Mouse (Mus musculus) mouse trophoblast stem cell (cell line): Measurements from ENCODE around the gene Dock1.

ENCODE experiments used
- in situ Hi-C, 2 experiments: fragments of 300-500 bp; cut with MseI, MboI; formaldehyde crosslinking; loops; 2 replicates in 1 of 2; 3 replicates in 1 of 2; pipeline ENCODE4 v1.15.1; 2025

Gene Dock1

DNA sequence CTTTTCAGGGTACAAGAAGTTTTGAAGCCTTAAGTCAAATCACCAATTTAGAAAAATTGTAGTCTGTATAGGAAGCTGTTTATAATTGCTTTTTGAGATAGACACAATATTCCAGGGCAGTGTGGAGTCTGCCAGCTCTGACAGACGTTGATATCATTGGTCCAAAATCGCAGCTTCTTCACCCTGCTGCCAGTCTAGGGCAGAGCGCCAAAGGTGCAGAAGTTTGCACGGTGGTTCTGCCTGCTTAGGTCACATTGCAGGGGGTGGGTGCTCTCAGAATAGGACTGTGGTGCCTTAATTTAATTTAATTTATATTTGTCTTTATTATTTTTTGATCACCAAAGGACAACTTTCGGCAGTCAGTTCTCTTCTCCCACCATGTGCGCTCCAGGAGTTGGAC, 288.6 kb downstream of the Dock1 start:
- in situ Hi-C loops = no loop called here

DNA sequence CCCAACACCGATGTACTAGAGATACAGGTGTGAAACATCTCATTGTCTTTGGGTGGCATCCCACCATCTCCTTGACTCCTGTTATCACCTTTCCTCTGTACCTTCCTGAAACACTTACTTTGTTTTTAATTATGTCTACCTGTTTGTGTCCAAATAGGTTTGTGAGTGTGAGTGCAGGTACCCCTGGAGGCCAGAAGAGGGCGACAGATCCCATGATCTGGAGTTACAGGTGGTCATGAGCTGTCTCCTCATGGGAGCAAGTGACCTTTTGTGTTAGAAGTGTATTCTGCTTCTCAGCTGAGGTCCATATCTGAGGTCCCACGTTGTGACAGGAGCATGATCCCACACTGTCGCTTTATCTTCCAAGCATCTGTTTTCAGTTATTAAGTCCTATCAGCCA, 290.4 kb downstream of the Dock1 start:
- in situ Hi-C loops = loop anchor here in 1 of 2 experiments (10.0 kb wide), 1 partner anchor 204 kb away; no protein-coding TSS in a partner anchor

DNA sequence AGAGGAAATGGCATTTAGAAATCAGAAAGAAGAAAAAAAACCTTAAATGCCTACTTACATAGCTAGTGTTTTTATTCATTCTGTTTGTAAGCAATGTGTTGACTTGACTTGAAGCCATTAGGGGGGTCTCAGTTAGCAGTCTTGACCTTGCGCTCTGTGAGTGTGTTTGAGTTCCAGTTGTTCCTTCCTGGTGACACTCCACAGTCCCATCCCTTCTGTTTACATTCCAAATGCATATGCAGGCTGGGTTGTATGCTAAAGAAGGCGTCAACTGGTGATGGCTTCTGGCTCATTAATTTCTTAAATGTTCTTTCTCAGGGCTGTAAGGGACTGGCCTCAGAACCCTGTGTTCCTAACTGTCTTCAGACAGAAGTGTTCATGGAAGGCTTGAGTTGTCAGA, 291.2 kb downstream of the Dock1 start:
- in situ Hi-C loops = loop anchor here in 1 of 2 experiments (10.0 kb wide), 1 partner anchor 203 kb away; no protein-coding TSS in a partner anchor

DNA sequence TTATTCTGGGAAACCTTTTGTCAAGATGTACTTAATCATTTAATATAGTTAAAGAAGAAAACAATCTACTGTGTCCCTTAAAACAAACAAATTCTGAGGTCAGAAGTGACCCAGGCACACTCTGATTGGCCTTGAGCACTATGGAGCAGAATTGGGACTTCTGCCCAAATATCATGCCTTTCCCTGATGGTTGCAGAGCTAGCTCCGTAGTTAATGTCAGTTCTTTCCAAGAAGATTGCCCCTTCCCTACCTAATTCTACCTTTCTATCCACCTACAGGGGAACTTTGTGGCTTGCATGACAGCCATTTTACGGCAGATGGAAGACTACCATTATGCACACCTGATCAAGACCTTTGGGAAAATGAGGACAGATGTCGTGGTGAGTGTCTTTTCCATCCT, 319.8 kb downstream of the Dock1 start:
- in situ Hi-C loops = no loop called here

DNA sequence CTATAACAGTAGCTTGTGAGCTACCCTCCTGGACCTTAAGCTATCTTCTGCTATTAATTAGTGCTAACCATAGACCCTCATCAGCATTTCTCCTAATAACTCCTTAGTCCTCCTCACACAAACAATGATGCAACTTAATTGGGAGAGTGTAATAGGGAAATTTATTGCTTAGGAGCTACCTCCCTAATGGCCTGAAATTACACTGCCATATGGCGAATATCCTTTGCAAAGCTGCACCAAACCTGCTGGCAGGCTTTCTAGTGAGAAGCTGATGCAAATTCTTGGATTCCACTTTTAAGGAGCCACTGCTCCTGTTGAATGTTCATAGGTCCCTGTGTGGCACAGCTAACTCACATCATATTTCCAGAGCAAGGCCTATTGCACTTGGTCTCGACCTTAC, 320.5 kb downstream of the Dock1 start:
- in situ Hi-C loops = no loop called here

DNA sequence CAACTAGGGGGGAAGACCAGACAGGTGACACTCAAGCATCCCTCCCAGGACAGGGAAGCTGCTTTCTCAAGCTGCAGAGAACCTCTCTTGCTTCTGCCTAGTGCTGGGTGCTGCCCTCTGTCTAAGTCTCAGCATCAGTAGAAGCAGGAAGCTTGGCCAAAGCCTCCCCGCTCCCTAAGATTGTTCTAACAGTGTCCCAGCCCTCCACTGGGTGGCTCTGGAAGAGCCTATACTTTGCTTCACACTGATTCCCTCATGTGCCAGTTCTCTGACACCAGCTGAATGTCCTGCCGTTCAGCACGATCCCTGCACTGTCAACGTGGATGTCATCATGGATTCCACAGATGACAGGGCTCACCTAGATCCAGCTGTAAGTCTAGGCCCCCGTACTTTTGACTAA, 324.5 kb downstream of the Dock1 start:
- in situ Hi-C loops = no loop called here

DNA sequence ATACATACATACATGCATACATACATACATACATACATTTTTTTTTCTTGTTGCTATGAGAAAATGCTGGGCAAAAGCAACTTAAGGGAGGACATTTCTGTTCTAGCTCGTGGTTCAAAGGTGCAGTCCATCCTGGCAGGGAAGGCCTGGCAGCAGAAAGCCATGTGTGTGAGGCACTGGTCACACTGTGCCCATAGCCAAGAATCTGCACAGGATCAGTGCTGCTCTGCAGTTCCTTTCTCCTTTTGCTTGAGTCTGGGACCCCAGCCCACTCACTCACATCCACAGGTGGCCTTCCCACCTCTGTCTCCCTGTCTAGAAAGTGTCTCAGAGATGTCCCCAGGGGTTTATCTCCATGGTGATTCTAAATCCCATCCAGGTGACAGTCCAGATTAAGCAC, 331.8 kb downstream of the Dock1 start:
- in situ Hi-C loops = no loop called here

DNA sequence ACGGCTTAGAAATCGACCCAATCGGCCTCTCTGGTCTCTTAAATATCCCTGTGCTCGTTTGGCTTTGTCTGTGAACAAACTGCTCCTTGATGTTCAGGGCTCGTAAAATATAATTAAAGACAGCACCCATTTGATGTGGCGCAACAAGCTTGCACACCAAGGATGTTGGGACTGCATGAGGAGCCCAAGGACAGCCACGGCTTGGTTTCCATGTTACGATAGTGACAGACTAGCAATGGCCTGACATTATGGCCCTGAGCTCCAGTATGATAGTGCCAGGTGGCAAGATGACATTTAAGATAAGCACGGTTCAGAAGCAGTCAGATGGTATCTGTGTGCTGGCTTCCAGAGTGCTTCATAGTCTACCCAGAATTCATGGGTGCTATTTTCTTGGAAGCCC, 332.4 kb downstream of the Dock1 start:
- in situ Hi-C loops = no loop called here

DNA sequence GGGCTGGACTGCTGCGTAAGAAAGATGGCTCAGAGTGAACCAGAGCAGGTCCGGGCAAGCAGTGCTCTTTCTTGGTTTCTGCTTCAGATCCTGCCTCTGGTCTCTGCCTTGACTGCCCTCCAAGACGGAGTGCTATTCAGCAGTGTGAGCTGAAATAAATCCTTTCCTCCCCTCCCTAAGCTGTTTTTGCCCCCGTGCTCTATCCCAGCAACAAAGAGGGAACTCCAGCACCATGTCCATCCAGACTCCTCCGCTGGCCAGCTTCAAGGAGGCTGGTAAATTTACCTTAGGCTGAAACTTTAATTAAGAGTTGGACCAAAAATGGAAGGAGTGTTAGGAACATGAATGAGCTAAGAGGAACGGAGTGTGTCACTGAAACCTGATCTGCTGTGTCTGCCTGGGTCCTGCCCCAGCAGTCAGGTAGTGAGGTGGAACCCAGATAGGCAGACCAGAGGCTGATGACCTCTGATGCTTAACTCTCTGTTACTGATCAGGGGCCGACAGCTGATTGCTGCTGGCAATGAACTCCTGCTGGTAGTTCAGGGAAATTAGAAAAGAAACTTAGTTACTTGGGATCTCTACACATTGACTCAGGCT, 335.6 kb downstream of the Dock1 start:
- in situ Hi-C loops = no loop called here

DNA sequence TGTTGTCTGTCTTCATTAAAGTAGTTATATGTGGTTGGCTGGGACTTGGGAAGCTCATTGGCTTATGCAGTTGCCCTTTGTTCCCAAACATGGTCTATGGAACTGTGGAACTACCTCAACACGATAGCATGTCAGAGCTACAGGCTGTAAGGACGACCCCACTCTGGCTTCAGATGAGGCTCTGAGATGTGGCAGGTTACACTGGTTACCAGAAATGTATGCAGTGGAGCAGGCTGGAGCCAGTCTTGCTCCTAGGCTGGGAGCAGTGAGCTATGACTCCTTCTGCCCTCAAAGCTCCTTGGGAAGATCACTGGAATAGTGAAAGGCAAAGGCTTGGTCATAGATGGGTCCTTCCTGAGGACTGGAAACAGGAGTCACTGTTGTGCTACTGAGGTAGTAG, 337.6 kb downstream of the Dock1 start:
- in situ Hi-C loops = no loop called here

DNA sequence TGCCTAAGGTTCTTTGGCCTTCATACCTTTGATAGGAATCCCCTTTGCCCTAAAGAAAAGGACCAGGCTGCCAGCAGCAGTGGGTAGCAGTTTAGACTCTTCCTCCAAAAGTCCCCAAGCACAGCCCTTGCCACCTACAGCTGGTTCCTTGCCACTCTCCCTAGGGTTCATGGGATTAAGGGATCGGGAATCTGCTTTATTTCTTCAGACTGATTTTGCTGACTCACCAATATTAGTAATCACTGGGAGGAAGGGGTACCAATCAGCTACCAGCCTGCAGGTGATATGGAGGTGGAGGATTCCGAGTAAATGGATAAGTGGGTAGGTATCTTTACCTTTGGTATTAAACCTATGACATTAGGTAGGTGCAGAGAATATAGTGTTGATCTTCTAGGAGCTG, 340.5 kb downstream of the Dock1 start:
- in situ Hi-C loops = no loop called here

DNA sequence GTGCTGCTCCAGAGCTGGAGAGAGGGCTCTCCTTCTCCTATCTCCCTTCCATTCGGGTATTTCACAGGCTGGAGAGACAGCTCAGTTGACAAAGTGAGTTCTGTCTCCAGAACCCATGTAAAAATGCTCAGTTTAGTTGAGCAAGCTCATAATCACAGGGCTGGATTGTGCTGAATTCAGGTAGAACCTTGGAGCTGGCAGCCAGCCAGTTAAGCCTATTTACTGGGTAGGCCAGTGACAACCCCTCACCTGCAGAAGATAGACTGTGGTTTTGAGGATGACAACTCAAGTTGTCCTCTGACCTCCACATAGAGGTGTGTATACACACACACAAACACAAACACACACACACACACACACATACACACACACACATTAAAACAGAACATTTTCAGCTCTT, 347.1 kb downstream of the Dock1 start:
- in situ Hi-C loops = no loop called here

DNA sequence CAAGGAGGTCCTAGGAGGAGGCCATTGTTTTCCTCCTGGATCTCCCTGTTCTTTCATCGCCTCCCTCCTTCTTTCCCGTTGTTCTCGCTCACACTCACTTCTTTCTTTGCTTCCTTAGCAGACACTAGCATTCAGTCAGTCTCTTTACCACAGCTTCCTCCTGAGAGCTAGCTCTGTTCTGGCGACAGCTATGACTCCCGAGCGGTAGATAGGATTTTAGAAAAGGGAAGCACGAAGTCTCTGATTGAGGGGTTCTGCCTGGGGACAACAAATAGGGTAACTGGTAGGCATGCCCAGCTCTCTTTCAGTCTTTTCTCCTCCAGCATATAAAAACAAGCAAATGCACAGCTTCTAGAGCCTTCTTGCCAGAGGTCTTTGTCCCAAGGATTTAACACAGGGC, 350.3 kb downstream of the Dock1 start:
- in situ Hi-C loops = no loop called here

DNA sequence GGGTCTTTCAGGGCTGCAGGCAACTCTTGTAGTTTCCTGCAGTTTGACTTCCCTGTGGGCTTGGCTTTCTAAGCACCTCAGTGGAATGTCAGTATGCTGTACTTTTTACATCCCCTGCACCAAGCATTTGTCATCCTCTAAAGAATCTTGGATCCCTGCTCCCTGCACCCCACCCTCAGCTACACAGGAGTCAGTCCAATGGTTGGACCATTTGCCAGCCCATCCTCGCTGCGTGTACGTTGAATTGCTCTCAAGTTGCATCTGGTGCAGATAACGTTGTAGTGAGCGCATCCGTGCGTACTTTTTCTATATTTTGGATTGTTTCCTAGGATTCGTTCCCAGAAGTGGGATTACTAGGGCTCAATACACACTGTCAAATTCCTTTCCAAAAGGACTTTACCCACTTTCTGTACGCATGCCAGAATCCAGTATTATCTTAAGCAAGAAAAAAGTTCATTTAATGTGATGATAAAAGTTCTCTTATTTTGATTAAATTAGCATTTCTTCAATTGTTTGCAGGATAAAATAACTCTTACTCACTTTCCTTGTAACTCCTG, 351.2 kb downstream of the Dock1 start:
- in situ Hi-C loops = no loop called here

DNA sequence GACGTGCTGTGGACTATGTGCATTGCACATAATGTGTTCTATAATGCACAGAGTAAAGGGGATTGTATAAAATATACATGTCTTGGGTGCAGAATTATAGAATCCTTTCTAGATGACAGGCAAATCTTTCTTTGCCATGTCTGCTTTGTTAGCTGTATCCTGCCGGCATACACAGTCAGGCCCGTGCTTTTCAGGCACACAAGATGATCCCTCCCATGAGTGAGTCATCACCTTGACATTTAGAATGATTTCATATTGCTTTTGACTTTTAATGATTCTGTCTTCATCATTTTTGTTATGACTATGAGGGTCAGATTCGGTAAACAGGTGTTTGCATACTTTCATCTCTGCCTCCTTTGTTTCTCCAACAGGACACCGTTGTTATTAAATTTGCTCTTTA, 354.1 kb downstream of the Dock1 start:
- in situ Hi-C loops = no loop called here

DNA sequence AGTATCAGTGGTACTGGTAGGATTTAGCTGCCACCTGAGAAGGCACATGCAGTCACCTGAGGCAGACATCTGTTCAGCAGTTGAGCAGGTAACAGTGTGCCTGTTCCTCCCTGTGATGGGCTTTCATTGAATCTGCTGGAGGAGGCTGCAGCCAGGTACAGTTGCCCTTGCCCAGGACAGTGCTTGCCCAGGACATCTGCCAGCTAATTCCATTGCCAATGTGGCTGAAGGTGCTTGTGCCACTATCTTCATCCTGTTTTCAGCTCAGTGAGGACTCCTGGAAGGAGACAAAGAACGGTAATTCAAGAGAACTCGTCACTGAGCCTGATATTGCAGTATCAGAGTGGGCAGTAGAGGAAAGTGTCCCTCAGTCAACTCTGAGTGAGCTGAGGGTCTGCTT, 358.3 kb downstream of the Dock1 start:
- in situ Hi-C loops = no loop called here

DNA sequence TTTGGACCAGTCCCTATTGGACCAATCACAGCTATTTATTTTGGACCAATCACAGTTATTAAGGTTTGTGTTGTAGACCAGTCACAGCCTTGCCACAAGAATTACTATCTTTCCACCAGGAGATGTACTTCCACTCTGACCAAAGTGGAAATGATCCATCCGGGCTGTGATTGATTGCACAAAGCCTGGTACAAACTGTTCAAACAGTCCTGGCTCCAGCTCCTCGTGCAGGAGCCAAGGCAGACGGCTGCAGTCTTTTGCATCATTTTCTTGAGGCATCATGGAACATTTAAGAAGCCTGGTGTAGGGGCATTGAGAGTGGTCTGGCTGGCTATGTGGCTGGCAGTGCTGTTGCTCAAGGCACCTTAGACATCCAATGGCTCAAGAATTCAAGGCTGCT, 358.7 kb downstream of the Dock1 start:
- in situ Hi-C loops = no loop called here

DNA sequence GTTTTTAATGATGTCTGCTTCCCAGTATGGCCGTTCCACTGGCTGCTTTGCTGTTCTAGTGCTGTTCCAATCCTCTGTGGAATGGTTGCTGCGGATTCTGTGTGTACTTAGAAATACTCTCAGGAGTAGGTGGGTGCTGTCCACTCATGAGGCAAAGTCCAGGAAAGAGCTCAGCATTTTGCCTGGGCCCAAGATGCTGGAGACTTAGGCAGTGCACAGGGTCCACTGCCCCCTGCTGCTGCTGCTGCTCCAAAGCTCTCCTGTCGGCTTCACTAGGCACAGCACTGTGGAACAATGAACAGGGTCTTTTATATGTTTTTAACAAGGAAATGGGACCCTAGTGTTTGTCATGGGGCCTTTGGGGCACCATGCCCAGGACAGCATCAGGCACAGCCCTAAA, 361.0 kb downstream of the Dock1 start:
- in situ Hi-C loops = no loop called here

DNA sequence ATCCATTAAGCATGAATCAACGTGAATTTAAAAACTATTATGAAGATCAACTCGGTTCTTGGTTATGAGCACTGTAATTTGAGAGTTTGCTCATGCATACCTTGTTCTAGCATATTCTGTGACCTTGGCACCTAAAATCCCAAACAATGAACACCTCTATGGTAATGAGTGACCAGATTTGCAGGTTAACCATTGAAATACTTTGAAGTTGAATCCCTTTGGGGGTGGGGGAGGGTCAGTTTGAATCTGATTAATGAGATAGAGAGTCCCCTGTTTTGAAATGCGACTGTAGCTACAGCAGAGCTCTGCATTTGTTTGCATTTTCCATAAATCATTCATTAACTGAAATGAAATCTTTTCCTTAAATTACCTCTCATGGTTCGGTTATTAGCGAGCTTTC, 364.4 kb downstream of the Dock1 start:
- in situ Hi-C loops = no loop called here

DNA sequence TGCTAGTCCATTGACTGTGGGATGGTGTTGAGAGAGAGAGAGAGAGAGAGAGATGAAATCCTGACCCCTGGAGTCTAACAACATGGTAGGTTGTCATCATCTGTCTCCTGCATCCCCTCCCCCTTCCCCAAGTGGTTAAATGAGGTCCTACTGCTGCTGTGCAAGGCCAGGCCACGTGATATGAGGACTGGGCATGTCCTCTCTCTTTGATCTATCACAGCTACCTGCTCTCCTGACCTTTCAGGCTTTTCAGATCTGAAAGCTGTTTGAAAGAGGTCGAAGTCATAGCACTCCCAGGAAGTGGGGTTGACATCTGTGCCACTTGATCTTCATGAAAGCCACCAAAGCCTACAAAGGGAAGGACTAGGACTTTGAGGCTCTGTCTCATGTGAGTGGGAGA, 365.2 kb downstream of the Dock1 start:
- in situ Hi-C loops = no loop called here

DNA sequence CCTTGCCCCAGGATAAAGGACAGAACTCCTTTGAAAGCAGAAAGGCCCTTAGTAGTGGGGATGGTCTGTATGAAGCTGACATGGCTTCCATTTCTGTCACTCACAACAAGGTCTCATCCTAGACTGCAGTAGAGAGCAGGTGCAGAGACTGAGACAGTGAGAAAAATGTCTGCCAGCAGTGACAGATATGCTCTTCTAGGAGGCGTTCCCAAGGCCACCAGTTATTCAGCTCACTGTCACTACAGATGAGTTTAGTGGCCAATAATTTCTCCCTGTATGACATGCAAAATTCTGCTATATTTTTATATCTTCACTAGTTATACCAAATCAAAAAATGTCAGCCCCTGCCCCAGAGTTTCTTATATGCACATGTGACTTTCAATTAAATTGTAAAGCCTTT, 368.5 kb downstream of the Dock1 start:
- in situ Hi-C loops = no loop called here

DNA sequence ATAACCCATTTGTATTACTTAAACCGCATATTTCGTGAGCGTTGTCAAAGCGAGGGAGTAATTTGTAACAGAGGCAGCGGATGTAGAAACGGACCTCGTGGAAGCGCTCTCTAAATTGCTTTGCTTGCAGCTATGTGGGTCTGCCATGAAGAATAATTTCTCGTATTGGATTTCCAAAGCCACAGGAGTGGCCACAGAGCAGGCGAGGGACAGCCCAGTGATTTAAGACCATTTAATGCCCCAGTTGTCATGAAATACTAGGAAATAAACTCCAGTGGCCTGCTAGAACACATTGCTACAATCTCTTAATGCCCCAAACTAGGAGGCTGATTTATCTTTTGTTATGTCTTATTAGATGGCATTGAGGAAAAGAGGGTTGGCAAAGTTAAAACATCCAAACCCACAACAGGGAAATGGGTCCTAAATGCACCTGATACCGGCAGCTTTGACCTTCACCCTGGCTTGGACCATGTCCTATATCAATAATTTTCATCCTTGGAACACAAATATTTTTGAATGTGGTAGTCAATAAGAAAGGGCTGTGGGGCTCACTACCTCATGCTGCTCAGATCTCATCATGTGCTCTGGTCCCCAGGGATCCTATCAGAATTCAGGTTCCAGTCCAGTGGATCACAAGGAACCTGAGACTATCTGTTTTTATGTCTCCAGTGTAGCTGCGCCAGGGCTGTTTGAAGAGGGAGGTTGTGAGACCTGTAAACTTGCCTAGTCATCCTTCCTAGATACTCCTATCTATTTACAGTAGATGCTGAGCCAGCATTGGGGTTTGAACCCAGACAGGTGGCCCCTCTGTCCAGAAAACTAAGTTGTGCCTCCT, 373.7 kb downstream of the Dock1 start:
- in situ Hi-C loops = no loop called here

DNA sequence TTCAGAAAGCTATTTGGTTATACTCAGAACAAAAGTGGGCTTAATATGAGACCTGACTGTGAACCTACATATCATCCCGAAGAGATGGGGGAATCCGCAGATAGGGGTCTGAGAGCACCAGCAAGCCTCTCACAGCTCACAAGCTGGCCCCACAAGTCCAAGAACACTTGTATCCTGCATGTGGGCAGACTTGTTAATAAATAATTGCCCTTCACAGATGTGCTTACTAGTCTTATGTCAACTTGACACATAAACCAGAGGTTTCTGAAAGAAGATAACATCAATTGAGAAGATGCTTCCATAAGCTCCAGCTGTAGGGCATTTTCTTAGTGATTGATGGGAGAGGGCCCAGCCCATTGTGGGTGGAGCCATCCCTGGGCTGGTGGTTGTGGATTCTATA, 379.0 kb downstream of the Dock1 start:
- in situ Hi-C loops = no loop called here
